Mouse (Mus musculus): ENCODE data around the gene Capns1.

- no peak for TF ChIP-seq POLR2A (IDR thresholded peaks at IDR 0.05; ENCODE audit: borderline replicate concordance, extremely low read depth, insufficient read depth, insufficient read length, poor library complexity, severe bottlenecking)
- TF ChIP-seq CTCF (IDR thresholded peaks at IDR 0.05; ENCODE audit: borderline replicate concordance, extremely low read depth, insufficient read depth, insufficient read length): peak; percentile 85
Observed at GRCm38 (mm10) chr7:30181308-30181707, 17.3 kb downstream of the Capns1 start.

Measured in brain, embryonic 14.5 days (tissue).